Comparison of ENCODE assay signal across 13 mouse cellular contexts in the genomic region with DNA sequence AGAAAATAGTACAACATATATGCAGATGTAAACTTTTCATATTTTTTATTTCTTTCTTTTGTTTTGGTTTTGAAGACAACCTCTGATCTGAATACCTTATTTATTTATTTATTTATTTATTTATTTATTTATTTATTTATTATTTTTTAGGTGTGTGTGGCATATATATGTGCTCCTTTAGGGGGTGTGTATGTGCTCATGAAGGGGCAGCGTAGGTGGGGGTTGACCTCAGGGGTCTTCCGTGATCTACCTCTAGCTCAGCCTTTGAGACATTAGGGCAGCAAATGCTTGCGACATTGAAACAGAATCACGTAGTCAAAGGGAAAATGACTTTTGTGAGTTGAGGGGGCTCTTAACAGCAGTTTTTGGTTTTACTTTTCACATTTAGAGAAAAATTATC. TPM values are rescaled to one million over a fixed set of nuclear protein-coding genes. Genes with fewer than 3 reads are reported as not detected.
A peak's percentile ranks its signal among the peaks of the same experiment; 100 is the strongest.
DNase-seq lines count a peak whose midpoint lies in the region; ATAC-seq lines count a peak whose summit lies in the region.
"Had no signal": no experiment of that assay in that cellular context is flagged by ENCODE, and none has a peak within 500 bp of the region (broad histone marks: within the 10 kb centered on the region; RNA-seq: fewer than 3 reads in every experiment).

No protein-coding gene starts in this region.

- H3K27me3 ChIP-seq in forebrain, embryonic 11.5 days (ENCODE audit: control insufficient read depth, insufficient read depth, low read length), result no peaks in the 10 kb centered on the region
- H3K27me3 ChIP-seq in forebrain, embryonic 10.5 days (ENCODE audit: poor library complexity, severe bottlenecking), result no peaks in the 10 kb centered on the region
- peaks cover 15% of the 10 kb centered on the region for H3K27me3 ChIP-seq in midbrain, embryonic 12.5 days
- peaks cover 35% of the 10 kb centered on the region for H3K27me3 ChIP-seq in midbrain, embryonic 10.5 days (ENCODE audit: low read depth, poor library complexity, severe bottlenecking)
- no peaks in the 10 kb centered on the region for H3K27me3 ChIP-seq in hindbrain, embryonic 16.5 days (replicated peaks; ENCODE audit: control insufficient read depth, insufficient read depth, low read length)
- H3K27me3 ChIP-seq in neural tube, embryonic 14.5 days (ENCODE audit: control insufficient read depth, insufficient read depth, low read length), result no peaks in the 10 kb centered on the region
- no peaks in the 10 kb centered on the region for H3K27me3 ChIP-seq in heart, embryonic 11.5 days (ENCODE audit: control insufficient read depth, insufficient read depth, low read length)
- H3K27me3 ChIP-seq: CH12.LX; embryonic facial prominence, embryonic 13.5 days had no signal

- H3K4me1 ChIP-seq in forebrain, embryonic 11.5 days (replicated peaks; ENCODE audit: control insufficient read depth, insufficient read depth, low read length), result no peaks in the 10 kb centered on the region
- peaks cover 4% of the 10 kb centered on the region; the same call in 1 of the 2 replicates for H3K4me1 ChIP-seq in forebrain, embryonic 10.5 days
- H3K4me1 ChIP-seq in midbrain, embryonic 12.5 days, result peaks cover 13% of the 10 kb centered on the region; the same call in 1 of the 2 replicates
- H3K4me1 ChIP-seq in midbrain, embryonic 10.5 days, result peaks cover 23% of the 10 kb centered on the region
- peaks cover 16% of the 10 kb centered on the region for H3K4me1 ChIP-seq in hindbrain, embryonic 16.5 days (ENCODE audit: control insufficient read depth, insufficient read depth, low read depth, low read length)
- peaks cover 13% of the 10 kb centered on the region for H3K4me1 ChIP-seq in neural tube, embryonic 14.5 days (ENCODE audit: control insufficient read depth, insufficient read depth, low read length)
- H3K4me1 ChIP-seq in heart, embryonic 11.5 days (ENCODE audit: control insufficient read depth, insufficient read depth, low read length), result no peaks in the 10 kb centered on the region
- H3K4me1 ChIP-seq: embryonic facial prominence, embryonic 13.5 days had no signal

- H3K27ac ChIP-seq in forebrain, embryonic 11.5 days (ENCODE audit: low read depth, low read length), result no peak overlapping the region
- H3K27ac ChIP-seq in forebrain, embryonic 10.5 days, result no peak overlapping the region
- H3K27ac ChIP-seq in midbrain, embryonic 12.5 days (replicated peaks), result no peak overlapping the region
- H3K27ac ChIP-seq in midbrain, embryonic 10.5 days (replicated peaks), result no peak overlapping the region
- no peak overlapping the region for H3K27ac ChIP-seq in hindbrain, embryonic 16.5 days (ENCODE audit: low read depth, low read length)
- no peak overlapping the region for H3K27ac ChIP-seq in neural tube, embryonic 14.5 days (ENCODE audit: low read depth, low read length)
- no peak overlapping the region for H3K27ac ChIP-seq in heart, embryonic 11.5 days (ENCODE audit: low read depth, low read length)
- H3K27ac ChIP-seq: embryonic facial prominence, embryonic 13.5 days; macrophage had no signal

- H3K4me2 ChIP-seq in forebrain, embryonic 11.5 days (ENCODE audit: low read depth, low read length, severe bottlenecking), result no peak overlapping the region
- H3K4me2 ChIP-seq in midbrain, embryonic 12.5 days (replicated peaks), result no peak overlapping the region
- no peak overlapping the region for H3K4me2 ChIP-seq in hindbrain, embryonic 16.5 days (ENCODE audit: low read length)
- H3K4me2 ChIP-seq in neural tube, embryonic 14.5 days (ENCODE audit: low read depth, low read length), result no peak overlapping the region
- no peak overlapping the region for H3K4me2 ChIP-seq in heart, embryonic 11.5 days
- H3K4me2 ChIP-seq: liver, embryonic 11.5 days had no signal

- H3K9ac ChIP-seq in forebrain, embryonic 11.5 days (ENCODE audit: low read length), result no peak overlapping the region
- no peak overlapping the region for H3K9ac ChIP-seq in midbrain, embryonic 12.5 days (replicated peaks)
- no peak overlapping the region for H3K9ac ChIP-seq in hindbrain, embryonic 16.5 days (ENCODE audit: low read depth, low read length)
- H3K9ac ChIP-seq in neural tube, embryonic 14.5 days (replicated peaks; ENCODE audit: low read depth, low read length), result no peak overlapping the region
- H3K9ac ChIP-seq in heart, embryonic 11.5 days (ENCODE audit: low read depth, low read length), result no peak overlapping the region

- ATAC-seq in forebrain, embryonic 11.5 days (replicated peaks; ENCODE audit: low FRiP score), result peak; percentile 60; the same call in 1 of the 2 replicates
- peak; percentile 16; the same call in 1 of the 2 replicates for ATAC-seq in midbrain, embryonic 12.5 days (ENCODE audit: low FRiP score, low read depth)
- peak; percentile 14; the same call in 1 of the 2 replicates for ATAC-seq in hindbrain, embryonic 16.5 days
- ATAC-seq in neural tube, embryonic 14.5 days (ENCODE audit: low read depth), result peak; percentile 23; the same call in 1 of the 2 replicates
- no peak for ATAC-seq in heart, embryonic 11.5 days (replicated peaks; ENCODE audit: insufficient number of reproducible peaks, low FRiP score, low TSS enrichment)

- WGBS in forebrain, embryonic 11.5 days, result 94% methylated on average over 4 of the region's 4 CpGs
- 91% methylated on average over 4 of the region's 4 CpGs for WGBS in forebrain, embryonic 10.5 days
- 87% methylated on average over 4 of the region's 4 CpGs for WGBS in midbrain, embryonic 12.5 days
- WGBS in midbrain, embryonic 10.5 days, result 87% methylated on average over 4 of the region's 4 CpGs
- WGBS in hindbrain, embryonic 16.5 days, result 88% methylated on average over 4 of the region's 4 CpGs
- WGBS in neural tube, embryonic 14.5 days, result 85% methylated on average over 4 of the region's 4 CpGs
- 87% methylated on average over 4 of the region's 4 CpGs for WGBS in heart, embryonic 11.5 days (ENCODE audit: insufficient replicate concordance)

- no peaks in the 10 kb centered on the region for H3K9me3 ChIP-seq in forebrain, embryonic 11.5 days (ENCODE audit: control insufficient read depth, low read length)
- H3K9me3 ChIP-seq in forebrain, embryonic 10.5 days, result no peaks in the 10 kb centered on the region
- no peaks in the 10 kb centered on the region for H3K9me3 ChIP-seq in midbrain, embryonic 12.5 days
- no peaks in the 10 kb centered on the region for H3K9me3 ChIP-seq in midbrain, embryonic 10.5 days (replicated peaks)
- no peaks in the 10 kb centered on the region for H3K9me3 ChIP-seq in hindbrain, embryonic 16.5 days (ENCODE audit: control insufficient read depth, low read length)
- H3K9me3 ChIP-seq in neural tube, embryonic 14.5 days (ENCODE audit: control insufficient read depth, low read length), result no peaks in the 10 kb centered on the region
- H3K9me3 ChIP-seq in heart, embryonic 11.5 days (replicated peaks; ENCODE audit: control insufficient read depth, low read length), result no peaks in the 10 kb centered on the region
- H3K9me3 ChIP-seq: embryonic facial prominence, embryonic 13.5 days had no signal

- H3K4me3 ChIP-seq in forebrain, embryonic 11.5 days (ENCODE audit: low read depth, low read length), result no peak overlapping the region
- no peak overlapping the region for H3K4me3 ChIP-seq in forebrain, embryonic 10.5 days
- no peak overlapping the region for H3K4me3 ChIP-seq in midbrain, embryonic 12.5 days
- no peak overlapping the region for H3K4me3 ChIP-seq in midbrain, embryonic 10.5 days
- no peak overlapping the region for H3K4me3 ChIP-seq in hindbrain, embryonic 16.5 days (ENCODE audit: low read length)
- H3K4me3 ChIP-seq in neural tube, embryonic 14.5 days (ENCODE audit: low read depth, low read length), result no peak overlapping the region
- H3K4me3 ChIP-seq in heart, embryonic 11.5 days (ENCODE audit: low read depth, low read length), result no peak overlapping the region

- no peak for DNase-seq in forebrain, embryonic 11.5 days (ENCODE audit: low spot score)
- DNase-seq in forebrain, embryonic 10.5 days (ENCODE audit: extremely low spot score, low spot score), result no peak
- DNase-seq in midbrain, embryonic 10.5 days (ENCODE audit: low spot score), result no peak
- no peak for DNase-seq in left cerebral cortex, adult 9 months (ENCODE audit: low spot score in 2 of 2)
- DNase-seq: adrenal gland, adult 8-10 months had no signal

- no peaks in the 10 kb centered on the region for H3K36me3 ChIP-seq in forebrain, embryonic 11.5 days (ENCODE audit: control insufficient read depth, insufficient read depth, low read length)
- no peaks in the 10 kb centered on the region for H3K36me3 ChIP-seq in forebrain, embryonic 10.5 days (replicated peaks)
- no peaks in the 10 kb centered on the region for H3K36me3 ChIP-seq in midbrain, embryonic 12.5 days
- no peaks in the 10 kb centered on the region for H3K36me3 ChIP-seq in midbrain, embryonic 10.5 days
- no peaks in the 10 kb centered on the region for H3K36me3 ChIP-seq in hindbrain, embryonic 16.5 days (ENCODE audit: control insufficient read depth, insufficient read depth, low read length)
- no peaks in the 10 kb centered on the region for H3K36me3 ChIP-seq in neural tube, embryonic 14.5 days (ENCODE audit: control insufficient read depth, insufficient read depth, low read length)
- no peaks in the 10 kb centered on the region for H3K36me3 ChIP-seq in heart, embryonic 11.5 days (ENCODE audit: control insufficient read depth, insufficient read depth, low read length)
- H3K36me3 ChIP-seq: embryonic facial prominence, embryonic 13.5 days had no signal

RNA-seq across cellular contexts. Expression of a gene that starts 0.5 kb away (rescaled TPM):
- 19.2 and 19.8 TPM in 2 replicates for polyA plus RNA-seq in forebrain, embryonic 11.5 days (2014; fragmentation: Nextera tagmentation; extraction: Ambion mirVana)
- polyA plus RNA-seq in forebrain, embryonic 10.5 days (2016; fragmentation: Nextera tagmentation; extraction: Ambion mirVana), result 2.6 and 5.4 TPM in 2 replicates
- polyA plus RNA-seq in midbrain, embryonic 12.5 days (2016; fragmentation: Nextera tagmentation; extraction: Ambion mirVana), result 44.6 and 48.2 TPM in 2 replicates
- polyA plus RNA-seq in midbrain, embryonic 10.5 days (2016; fragmentation: Nextera tagmentation; extraction: Ambion mirVana), result 5.0 and 17.6 TPM in 2 replicates
- 38.0 and 45.4 TPM in 2 replicates for polyA plus RNA-seq in hindbrain, embryonic 16.5 days (2015; fragmentation: Nextera tagmentation; extraction: Ambion mirVana)
- polyA plus RNA-seq in neural tube, embryonic 14.5 days (2014; fragmentation: Nextera tagmentation; extraction: Ambion mirVana), result 70.3 and 74.0 TPM in 2 replicates
- 0.20 and 0.23 TPM in 2 replicates for polyA plus RNA-seq in heart, embryonic 11.5 days (2014; fragmentation: Nextera tagmentation; extraction: Ambion mirVana)
- polyA plus RNA-seq: macrophage had no signal

RNA-seq across cellular contexts. Expression of a gene that starts 52.6 kb away (rescaled TPM):
- polyA plus RNA-seq in forebrain, embryonic 11.5 days (2014; fragmentation: Nextera tagmentation; extraction: Ambion mirVana), result 6.4 and 6.7 TPM in 2 replicates
- polyA plus RNA-seq in forebrain, embryonic 10.5 days (2016; fragmentation: Nextera tagmentation; extraction: Ambion mirVana), result 2.2 and 2.7 TPM in 2 replicates
- polyA plus RNA-seq in midbrain, embryonic 12.5 days (2016; fragmentation: Nextera tagmentation; extraction: Ambion mirVana), result 14.8 and 15.4 TPM in 2 replicates
- polyA plus RNA-seq in midbrain, embryonic 10.5 days (2016; fragmentation: Nextera tagmentation; extraction: Ambion mirVana), result 3.2 and 5.5 TPM in 2 replicates
- polyA plus RNA-seq in hindbrain, embryonic 16.5 days (2015; fragmentation: Nextera tagmentation; extraction: Ambion mirVana), result 49.5 and 54.7 TPM in 2 replicates
- 67.8 and 76.8 TPM in 2 replicates for polyA plus RNA-seq in neural tube, embryonic 14.5 days (2014; fragmentation: Nextera tagmentation; extraction: Ambion mirVana)
- 1.2 and 1.7 TPM in 2 replicates for polyA plus RNA-seq in heart, embryonic 11.5 days (2014; fragmentation: Nextera tagmentation; extraction: Ambion mirVana)
- polyA plus RNA-seq: macrophage had no signal
